Mouse (Mus musculus): Measurements from ENCODE around the gene Gm20219.

Gene Gm20219

DNA sequence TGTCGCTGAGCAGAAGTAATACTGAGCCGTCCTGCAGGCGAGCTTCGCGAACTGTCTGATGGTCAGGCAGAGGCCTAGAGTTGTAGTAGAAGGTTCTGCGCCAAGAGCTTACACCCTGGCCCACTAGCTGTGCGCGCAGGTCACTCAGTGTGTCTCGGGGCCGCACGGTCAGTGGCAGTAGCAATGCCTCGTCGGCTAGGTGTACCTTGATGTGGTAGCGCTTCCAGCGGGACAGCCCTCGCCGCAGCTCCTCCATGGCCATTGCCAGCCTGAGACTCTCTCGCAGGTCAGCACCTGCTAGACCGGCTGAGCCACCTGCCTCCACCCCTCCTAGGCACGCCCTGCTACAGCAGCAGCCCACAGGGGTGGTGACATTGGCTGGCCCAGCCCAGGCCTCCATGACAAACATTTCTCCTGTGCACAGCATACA lies at the start of gene Gm20219:
Gene Gm20219 (minus strand): TSS at position 266 of the 430 bp plus-strand sequence.
- no peak for DNase-seq (ENCODE audit: low spot score in 2 of 2)

DNA sequence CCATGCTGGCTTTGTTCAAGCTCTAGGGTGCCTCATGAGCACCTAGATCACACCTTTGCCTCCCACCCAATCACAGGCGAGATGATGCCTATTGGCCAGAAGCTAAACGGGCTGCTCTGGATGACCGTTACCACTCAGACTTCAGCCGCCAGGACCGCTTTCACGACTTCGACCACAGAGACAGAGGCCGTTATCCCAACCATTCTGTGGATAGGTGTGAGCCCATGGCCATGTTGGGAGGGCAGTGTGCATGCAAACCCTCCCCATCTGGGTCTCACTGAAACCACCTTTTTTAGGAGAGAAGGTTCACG lies 49.8 kb upstream of the Gm20219 start:
- no peak for DNase-seq (ENCODE audit: low spot score in 2 of 2)

DNA sequence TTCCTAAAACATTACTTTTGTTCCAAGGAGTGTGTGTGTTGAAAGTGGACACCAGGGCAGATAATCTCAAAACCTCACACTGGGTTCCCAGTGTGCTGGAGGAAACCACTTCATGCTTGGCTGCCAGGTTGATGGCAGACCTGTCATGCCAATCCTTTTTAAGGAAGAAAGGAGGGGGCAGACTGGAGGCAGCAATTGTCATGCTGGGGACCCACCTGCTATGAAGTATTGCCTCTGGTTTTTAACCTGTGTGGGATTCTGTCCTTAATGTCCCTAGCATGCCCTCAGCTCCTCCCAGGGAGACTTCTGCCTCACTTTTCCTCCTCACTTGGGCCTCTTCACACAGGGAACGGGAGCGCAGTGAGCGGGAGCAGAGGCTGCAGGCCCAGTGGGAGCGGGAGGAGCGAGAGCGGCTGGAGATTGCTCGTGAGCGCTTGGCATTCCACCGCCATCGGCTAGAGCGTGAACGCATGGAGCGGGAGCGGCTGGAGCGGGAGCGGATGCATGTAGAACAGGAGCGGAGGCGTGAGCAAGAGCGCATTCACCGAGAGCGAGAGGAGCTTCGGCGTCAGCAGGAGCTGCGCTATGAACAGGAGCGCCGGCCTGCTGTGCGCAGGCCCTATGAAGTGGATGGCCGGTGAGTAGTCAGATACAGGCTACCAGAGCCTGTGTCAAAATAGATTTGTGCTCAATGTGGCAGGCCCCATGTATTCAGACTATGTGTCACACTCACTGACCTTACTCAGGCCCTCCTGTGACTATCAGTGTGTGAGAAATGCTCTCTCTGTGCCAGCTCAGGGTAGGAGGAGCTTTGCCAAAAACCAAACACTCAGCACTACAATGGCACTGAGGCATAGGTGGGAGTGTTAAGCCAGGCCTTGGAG lies 49.2 kb upstream of the Gm20219 start:
- no peak for DNase-seq (ENCODE audit: low spot score in 2 of 2)

DNA sequence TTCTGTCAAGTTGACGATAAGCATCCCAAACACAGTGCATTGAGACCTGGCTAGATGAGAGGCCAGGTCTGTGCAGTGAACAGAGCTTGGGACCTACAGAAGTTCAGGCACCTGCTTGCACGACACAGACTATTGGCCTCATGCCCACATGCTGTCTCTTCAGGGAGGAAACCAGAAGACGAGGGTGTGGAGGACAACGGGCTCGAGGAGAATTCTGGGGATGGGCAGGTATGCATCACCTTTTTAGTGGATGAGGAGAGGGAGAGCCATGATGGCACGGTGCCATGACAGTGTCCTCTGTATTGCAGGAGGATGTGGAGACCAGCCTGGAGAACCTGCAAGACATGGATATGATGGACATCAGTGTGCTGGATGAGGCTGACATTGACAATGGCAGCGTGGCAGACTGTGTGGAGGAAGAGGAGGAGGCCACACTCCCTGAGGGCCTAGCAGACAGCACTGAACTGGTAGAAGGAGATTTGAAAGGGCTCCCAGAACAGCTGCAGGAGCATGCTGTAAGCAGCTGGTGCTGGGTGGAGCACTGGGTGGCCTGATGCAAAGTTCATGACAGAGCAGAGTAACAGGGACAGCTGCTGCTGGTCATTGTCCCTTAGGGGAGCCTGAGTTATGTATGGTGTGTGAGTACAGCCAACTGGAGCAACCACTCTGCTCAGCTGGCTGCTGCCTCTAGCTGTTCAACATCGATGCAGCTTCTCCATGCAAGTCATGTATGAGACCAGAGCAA lies 39.5 kb upstream of the Gm20219 start:
- DNase-seq (ENCODE audit: low spot score in 2 of 2): no peak

DNA sequence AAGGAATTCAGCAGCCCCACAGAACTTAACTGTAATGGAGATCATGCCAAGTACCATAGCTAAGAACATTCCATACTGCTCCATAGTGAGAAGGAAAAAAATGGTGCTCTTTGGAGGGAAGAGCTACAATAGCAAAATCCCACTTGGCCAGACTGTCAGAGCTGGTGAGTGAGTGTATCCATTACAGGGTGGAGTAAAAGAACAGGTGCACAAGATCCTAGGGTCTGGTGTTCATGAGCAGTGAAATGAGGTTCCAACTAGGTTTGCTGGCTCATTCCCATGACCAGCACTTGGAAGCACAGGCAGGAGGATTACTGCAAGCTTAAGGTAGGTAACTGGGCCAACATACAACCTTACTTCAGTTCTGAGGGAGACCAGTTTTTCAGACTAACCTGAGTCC lies 38.4 kb upstream of the Gm20219 start:
- DNase-seq (ENCODE audit: low spot score in 2 of 2): no peak

DNA sequence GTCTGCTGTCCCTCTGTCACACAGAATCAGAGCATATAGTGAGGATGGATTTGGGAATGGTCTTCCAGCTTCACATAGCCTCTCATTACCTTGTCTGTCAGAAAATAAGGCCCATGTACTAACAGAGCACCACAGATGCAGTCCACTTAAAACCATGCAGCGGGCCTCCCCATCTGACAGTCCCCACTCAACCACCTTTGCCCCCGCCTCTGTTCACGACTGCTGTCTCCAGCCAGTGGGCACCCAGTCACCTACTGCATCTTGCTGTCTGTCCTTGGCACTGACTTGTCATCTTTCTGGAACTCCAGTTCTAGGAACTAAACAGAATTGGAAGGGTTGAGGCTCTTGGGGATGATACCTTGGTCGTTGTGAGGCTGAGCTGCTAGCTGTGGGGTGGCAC lies 34.7 kb upstream of the Gm20219 start:
- DNase-seq (ENCODE audit: low spot score in 2 of 2): no peak

DNA sequence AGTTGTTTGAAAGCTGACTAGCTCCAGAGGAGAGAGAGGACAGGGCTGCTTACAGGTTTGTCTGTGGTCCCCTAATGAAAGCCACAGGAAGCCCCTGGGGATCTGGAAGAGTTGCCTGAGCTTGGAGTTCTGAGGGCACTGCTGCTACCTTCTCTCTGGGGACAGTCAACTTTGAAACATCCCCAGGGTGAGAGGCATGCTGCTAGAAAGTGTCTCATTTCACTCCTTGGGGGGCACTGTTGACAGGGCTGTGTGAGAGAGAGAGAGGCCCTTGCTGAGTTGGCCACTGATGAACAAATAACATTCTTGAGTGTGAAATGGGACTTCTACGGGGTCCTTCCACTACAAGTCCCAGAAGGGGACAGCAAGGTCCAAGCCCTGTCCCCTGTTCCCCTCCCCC lies 33.6 kb upstream of the Gm20219 start:
- DNase-seq (ENCODE audit: low spot score in 2 of 2): no peak

DNA sequence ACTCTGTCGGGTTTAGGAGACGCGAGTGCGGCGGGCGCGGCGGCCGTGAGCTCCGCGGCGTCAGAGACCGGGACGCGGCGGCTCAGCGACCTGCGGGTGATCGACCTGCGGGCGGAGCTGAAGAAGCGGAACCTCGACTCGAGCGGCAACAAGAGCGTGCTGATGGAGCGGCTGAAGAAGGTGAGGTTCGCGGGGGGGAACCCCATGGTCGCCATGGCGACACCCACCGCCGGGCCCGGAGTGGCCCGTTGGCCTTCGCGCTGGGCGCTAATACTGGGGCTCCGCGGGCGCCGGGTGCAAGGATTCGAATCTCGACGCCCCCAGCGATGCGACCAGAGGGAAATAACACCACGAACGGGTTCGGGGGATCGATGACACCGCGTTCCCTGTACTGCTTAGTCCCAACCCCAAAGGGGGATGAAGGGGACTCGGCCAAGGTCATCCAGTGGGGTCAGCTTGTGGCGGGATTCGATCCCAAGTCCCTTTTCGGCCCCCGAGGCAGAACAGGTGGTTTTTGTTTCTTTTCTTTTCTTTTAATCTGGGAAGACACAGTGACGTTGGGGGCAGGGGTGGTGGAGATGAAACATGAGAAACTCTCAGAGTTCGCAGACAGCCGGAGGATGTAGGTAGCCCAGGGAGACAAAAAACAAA lies 31.1 kb upstream of the Gm20219 start:
- peak; percentile 67 to 69 for DNase-seq (ENCODE audit: low spot score in 2 of 2)

DNA sequence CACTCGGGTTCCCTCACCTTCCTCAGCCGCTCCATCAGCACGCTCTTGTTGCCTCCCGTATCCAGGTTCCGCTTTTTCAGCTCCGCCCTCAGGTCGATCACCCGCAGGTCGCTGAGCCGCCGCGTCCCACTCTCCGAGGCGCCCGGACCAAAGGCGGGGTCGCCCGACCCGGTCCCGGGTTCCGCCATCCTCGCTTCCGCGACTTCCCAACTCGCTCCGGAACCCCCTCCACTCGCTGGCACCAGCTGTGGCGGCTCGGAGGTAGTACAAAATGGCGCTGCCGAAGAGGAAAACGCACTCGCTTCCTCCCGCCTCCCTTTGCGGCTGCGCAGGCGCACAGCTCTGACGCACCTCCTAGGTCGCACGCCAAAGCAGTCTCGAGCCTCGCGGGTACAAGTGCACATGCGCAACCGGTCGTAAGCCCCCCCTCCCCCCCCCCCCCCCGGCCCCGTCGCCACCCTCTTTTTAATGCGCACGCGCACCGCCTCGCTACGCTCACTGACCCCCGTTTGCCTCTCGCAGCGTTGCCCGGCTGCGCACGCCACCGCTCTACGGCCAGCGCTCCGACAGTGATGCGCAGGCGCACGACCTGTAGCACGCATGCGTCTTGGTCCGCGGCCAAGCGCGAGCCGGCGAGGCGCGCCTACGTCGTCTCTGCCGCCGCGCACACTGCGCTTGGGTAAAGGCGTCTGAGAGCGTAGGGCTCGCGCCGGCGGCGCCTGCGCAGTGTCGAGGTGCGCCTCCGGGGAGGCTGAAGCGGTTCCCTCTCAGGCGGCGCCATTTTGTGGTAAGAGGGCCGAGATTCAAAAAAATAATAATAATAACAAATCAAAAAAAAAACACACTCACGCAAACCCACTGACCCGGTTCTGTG lies 30.3 kb upstream of the Gm20219 start, which contains the start of the genes Safb2 and Safb:
Gene Safb2 (minus strand): TSS at position 329 of the 874 bp plus-strand sequence.
Gene Safb (plus strand): TSS at position 569 of the 874 bp plus-strand sequence.
- peak; percentile 99 to 100 for DNase-seq (ENCODE audit: low spot score in 2 of 2)

DNA sequence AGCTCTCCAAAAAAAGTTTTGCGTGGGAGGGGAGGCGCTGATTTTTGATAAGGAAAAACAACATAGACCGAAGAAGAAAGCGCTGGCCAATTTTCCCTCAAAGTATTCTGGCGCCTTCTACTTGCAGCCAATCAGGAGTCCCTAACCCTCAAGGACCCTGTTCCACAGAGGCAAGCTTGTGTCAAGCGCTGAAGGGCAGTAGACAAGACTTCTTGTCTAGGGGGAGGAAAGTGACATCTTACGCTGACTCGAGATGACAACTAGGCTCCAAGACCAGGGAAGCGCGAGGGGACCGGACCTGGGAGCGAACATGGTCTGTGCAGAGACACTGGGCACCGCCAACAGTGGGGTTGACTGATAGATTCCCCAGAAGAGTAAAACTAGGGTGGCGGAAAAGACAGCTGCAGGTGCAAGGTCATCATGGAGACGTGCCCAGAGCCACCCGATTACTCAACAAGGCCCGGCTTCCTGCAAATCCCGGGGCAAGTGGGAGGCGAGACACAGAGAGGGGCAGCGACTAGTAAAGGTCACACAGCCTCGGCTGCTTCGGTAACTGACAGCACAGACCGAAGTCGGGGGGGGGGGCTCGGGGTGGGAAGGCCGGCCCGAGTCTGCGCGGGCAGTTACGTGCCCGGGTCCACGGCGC lies 29.5 kb upstream of the Gm20219 start:
- peak; percentile 55 to 74 for DNase-seq (ENCODE audit: low spot score in 2 of 2)

DNA sequence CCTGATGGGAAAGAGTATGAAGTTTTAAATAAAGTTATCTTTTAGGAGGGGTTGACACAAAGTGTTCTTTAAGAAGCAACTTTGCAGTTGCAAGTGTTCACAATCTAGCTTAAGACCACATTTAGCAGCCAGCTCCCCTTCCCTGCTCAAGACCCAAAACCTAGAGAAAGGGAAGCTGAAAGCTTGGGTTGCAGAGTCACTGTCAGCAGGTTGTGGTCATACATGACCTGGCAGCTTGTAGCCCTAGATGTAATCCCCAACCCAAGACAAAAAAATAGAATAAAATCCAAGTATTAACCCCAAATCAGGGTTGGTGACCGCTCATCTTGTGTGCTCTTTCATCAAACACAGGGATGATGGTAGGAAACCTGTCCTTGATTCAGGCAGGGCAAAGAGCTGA lies 28.9 kb upstream of the Gm20219 start:
- no peak for DNase-seq (ENCODE audit: low spot score in 2 of 2)

DNA sequence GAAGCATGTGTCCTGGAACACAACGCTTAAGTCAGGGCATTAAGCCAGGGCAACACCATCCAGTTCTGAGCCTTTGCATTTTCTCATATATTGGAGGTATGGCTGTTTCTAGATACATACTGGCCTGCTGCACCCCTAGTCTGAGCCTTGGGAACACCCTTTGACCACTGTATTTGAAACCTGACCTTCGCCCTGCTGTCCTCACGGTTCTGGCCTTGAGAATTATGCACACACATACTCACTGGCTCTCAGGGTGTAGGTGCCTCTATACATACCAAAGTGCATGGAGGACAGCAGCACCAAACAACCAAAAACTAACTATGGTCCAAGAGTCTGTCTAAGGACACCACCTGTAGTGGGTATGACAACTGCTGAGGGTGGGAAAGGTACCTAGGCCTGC lies 18.8 kb upstream of the Gm20219 start:
- no peak for DNase-seq (ENCODE audit: low spot score in 2 of 2)

DNA sequence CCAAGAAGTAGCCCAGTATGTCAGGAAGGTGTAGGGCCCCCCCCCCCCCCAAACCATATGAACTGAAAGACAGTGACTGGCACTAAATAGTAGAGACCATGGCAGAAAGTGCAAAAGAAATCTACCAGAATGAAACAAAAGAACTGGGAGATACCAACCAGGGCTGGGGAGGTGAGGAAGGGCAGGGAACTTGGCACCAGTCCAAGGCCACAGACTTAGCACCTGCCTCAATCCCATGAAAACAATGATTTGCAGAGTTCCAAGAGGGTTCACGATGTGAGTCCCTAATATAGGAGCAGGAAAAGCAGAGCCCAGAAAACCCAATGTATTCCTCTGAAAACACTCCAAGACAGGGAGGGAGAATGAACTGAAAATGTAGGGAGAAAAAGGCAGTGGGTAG lies 18.0 kb upstream of the Gm20219 start:
- DNase-seq (ENCODE audit: low spot score in 2 of 2): no peak

DNA sequence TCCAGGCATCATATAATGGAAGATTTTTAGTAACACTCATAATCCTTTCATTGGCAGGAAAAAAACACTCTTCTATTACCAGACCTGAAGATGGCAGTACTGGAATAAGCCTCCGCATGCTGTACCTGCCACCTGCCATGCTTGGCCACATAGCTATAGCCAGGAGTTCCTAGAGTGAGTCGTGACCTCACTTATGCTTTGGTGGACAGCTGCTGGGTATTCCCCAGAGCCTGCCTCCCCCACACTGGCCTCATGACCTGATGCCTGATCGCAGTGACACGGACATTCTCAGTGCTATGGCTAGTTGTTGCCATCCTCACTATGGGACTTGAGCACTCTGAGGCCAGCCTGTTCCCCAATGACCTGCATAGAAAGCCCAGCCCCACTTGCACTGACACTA lies 16.1 kb upstream of the Gm20219 start:
- no peak for DNase-seq (ENCODE audit: low spot score in 2 of 2)

DNA sequence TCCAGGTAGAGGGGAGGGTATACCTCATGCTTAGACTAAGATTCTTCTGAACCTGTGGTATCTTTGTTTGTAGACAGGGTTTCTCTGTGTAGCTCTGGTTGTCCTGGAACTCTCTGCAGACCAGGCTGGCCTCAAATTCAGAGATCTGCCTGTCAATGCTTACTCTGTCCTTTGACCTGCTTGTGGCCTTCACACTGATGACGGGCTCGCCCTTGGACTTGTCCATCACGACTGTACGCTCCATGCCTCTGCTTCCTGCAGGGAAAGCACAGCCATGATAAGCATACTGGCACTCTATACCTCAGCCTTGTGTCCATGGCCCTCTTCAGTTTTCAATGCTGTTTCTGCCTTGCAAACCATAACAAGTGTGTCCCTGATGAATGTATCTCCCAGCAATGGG lies 13.2 kb upstream of the Gm20219 start:
- no peak for DNase-seq (ENCODE audit: low spot score in 2 of 2)

DNA sequence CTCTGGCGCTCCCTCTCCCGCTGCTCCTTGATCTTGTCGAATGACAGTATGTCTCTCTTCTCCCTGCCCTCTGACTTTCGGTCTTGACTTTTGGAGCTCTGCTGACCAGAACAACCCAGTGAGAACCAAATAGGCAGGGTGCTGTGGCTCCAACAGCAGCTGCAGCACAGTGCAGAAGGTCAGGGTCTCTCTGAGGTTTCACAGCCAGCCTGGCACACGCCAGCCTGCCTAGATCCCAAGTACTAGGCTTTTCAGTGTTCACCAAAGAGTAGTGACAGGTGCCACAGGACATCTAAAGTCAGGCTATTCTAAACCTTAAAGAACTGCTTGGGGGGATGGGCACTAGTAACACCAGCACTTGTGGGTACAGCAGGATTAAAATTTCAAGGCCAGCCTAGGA lies 12.7 kb upstream of the Gm20219 start:
- no peak for DNase-seq (ENCODE audit: low spot score in 2 of 2)

DNA sequence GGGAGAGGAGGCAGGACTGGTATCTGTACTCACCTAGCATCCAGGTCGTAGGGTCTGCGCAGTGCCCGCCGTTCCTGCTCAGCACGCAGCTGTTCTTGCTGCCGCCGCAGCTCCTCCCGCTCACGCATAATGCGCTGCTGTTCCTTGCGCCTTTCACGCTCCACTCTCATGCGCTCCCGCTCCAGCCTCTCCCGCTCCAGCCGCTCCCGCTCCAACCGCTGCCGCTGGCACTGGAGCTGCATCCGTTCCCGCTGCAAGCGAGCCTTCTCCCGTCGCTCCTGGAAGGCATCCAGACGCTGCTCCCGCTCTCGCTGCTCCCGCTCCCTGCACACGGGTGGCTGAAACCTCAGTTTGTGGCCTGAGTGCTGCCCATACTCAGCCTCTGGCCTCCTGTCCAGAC lies 12.1 kb upstream of the Gm20219 start:
- no peak for DNase-seq (ENCODE audit: low spot score in 2 of 2)

DNA sequence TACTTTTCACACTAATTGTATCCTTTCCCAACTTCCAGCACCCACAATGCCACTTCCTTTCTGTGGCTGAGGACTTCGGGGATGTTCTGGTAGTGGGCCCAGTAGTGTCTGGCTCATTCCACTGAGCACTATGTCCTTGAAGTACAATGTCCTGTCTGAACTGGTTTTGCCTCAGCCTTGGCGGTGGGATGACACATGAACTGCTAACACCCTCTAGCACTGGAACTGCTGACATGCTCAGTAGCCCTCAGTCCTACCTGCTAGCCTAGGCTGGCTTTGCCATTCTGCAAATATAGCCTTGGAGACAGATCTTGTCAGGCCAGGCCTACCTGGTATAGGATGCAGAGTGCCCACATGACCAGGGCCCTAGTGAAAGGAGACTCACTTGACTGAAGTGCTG lies 7.7 kb upstream of the Gm20219 start:
- no peak for DNase-seq (ENCODE audit: low spot score in 2 of 2)

DNA sequence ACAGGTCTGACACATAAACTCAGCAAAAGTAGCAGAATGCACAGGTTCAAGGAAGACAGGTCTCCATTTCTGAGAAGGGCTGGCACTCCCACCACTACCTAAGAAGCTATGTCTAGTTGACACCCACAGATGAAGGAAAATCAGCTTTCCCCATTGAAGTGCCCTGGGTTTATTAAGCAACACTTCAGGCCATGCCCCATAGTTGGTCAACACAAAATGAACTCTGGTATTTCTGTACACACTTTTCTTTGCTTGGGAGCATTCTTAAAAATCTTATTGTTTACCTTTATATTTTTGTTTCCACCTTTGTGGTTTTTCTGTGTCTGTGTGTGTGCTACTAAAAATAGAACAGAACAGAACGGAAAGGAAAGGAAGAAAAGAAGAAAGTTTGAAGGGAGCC lies 5.9 kb upstream of the Gm20219 start:
- DNase-seq (ENCODE audit: low spot score in 2 of 2): no peak

DNA sequence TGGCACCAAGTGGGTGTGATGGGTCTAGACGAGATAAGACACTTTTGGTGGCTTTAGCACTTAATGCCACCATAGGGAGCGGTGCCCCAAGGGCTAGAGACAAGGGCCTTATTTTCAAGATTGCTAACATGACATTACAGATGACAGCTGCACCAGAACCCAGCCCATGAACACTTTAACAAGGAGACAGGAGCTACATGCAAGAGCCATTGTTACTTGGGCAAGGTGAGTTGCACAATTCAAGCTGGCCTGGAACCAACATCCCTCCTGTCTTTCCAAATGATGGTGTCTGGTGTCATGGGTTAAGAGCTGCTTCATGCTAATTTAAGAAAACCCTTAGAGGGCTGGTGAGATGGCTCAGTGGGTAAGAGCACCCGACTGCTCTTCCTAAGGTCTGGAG lies 5.2 kb upstream of the Gm20219 start:
- no peak for DNase-seq (ENCODE audit: low spot score in 2 of 2)

DNA sequence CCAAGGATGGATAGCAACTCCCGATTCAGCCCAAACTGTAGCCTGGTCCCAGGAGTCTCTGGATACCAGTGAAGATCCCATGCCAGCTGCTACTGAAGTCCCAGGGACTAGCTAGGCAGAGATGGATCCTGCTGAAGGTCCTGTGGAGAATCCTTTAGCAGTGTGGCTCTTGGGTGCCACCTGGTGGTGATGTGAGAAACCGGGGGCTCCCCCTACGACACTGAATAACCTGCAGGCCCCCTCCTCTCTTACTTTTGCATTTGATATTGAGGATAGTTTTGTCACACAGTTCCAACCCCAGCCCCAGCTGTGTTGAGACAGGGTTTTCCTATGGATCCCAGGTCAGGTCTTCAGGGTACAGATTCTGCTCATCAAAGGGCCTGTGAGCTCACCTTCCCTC lies 4.3 kb upstream of the Gm20219 start:
- DNase-seq (ENCODE audit: low spot score in 2 of 2): peak; percentile 80
